Mouse (Mus musculus): ENCODE measurements around the gene Zic1.
A peak's percentile ranks its signal among the peaks of the same experiment; 100 is the strongest.

The Zic1 gene

GRCm38 (mm10) chr9:91366999-91367811 is 1.6 kb upstream of the Zic1 start:
- DNase-seq (ENCODE audit: low read depth, low spot score), result peak; percentile 13

- DNase-seq (ENCODE audit: low read depth, low spot score), result peak; percentile 30
Observed at GRCm38 (mm10) chr9:91366226-91366998, 802 bp upstream of the Zic1 start.

GRCm38 (mm10) chr9:91364971-91365501 is 574 bp downstream of the Zic1 start:
- peak; percentile 70 for DNase-seq (ENCODE audit: low read depth, low spot score)

GRCm38 (mm10) chr9:91364127-91364970 is 1.3 kb downstream of the Zic1 start:
- DNase-seq (ENCODE audit: low read depth, low spot score), result peak; percentile 60

GRCm38 (mm10) chr9:91363814-91364126 is 1.8 kb downstream of the Zic1 start:
- no peak for DNase-seq (ENCODE audit: low read depth, low spot score)

GRCm38 (mm10) chr9:91363011-91363730 is 2.4 kb downstream of the Zic1 start:
- peak; percentile 4 for DNase-seq (ENCODE audit: low read depth, low spot score)

- peak; percentile 70 for DNase-seq (ENCODE audit: low read depth, low spot score)
Observed at GRCm38 (mm10) chr9:91361856-91362601, 3.6 kb downstream of the Zic1 start, which contains the start of gene Zic4. TSS of gene Zic4 (plus strand) at chr9:91362413.

- peak; percentile 57 for DNase-seq (ENCODE audit: low read depth, low spot score)
Observed at GRCm38 (mm10) chr9:91361033-91361855, 4.4 kb downstream of the Zic1 start.

- no peak for DNase-seq (ENCODE audit: low read depth, low spot score)
Observed at GRCm38 (mm10) chr9:91360151-91361032, 5.2 kb downstream of the Zic1 start.

GRCm38 (mm10) chr9:91358851-91359687 is 6.5 kb downstream of the Zic1 start:
- DNase-seq (ENCODE audit: low read depth, low spot score), result no peak

GRCm38 (mm10) chr9:91357321-91357720 is 8.3 kb downstream of the Zic1 start:
- no peak for DNase-seq (ENCODE audit: low read depth, low spot score)

GRCm38 (mm10) chr9:91356353-91356740 is 9.3 kb downstream of the Zic1 start:
- DNase-seq (ENCODE audit: low read depth, low spot score), result no peak

GRCm38 (mm10) chr9:91355629-91356352 is 9.8 kb downstream of the Zic1 start:
- DNase-seq (ENCODE audit: low read depth, low spot score), result peak; percentile 79

- no peak for DNase-seq (ENCODE audit: low read depth, low spot score)
Observed at GRCm38 (mm10) chr9:91355270-91355589, 10.4 kb downstream of the Zic1 start.

- peak; percentile 4 for DNase-seq (ENCODE audit: low read depth, low spot score)
Observed at GRCm38 (mm10) chr9:91354434-91355269, 11.0 kb downstream of the Zic1 start.
